Mouse (Mus musculus) induced T-regulatory cell, adult 2 months (primary cell): ENCODE measurements around the gene Tmem253.
"Not testable (repeated sequence)": the region's sequence is repeated elsewhere in the genome, so short reads cannot be mapped to it uniquely, and the experiment has no call there.

Source experiments
- DNase-seq: peaks from one replicate; pipeline ENCODE4 v3.0.0-alpha.2; 2012; ENCODE audit warnings: low read depth

Tmem253 gene

GRCm38 (mm10) chr14:52022244-52022708 is 6.8 kb downstream of the Tmem253 start:
- no peak for DNase-seq

- DNase-seq = peak; percentile 98
These were observed 7.4 kb downstream of the Tmem253 start for GRCm38 (mm10) chr14:52022709-52023459.

- no peak for DNase-seq
These were observed 8.7 kb downstream of the Tmem253 start for GRCm38 (mm10) chr14:52024133-52024532.

GRCm38 (mm10) chr14:52026342-52026741 is 10.9 kb downstream of the Tmem253 start:
- no peak for DNase-seq

GRCm38 (mm10) chr14:52035926-52036325 is 20.5 kb downstream of the Tmem253 start:
- DNase-seq = no peak

GRCm38 (mm10) chr14:52039332-52039731 is 23.9 kb downstream of the Tmem253 start:
- no peak for DNase-seq

GRCm38 (mm10) chr14:52042359-52042758 is 26.9 kb downstream of the Tmem253 start, which contains the start of gene Olfr221:
Olfr221 (minus strand) TSS chr14:52042459.
- not testable (repeated sequence) for DNase-seq

GRCm38 (mm10) chr14:52043446-52043845 is 28.0 kb downstream of the Tmem253 start:
- no peak for DNase-seq

- DNase-seq = peak; percentile 48
These were observed 29.6 kb downstream of the Tmem253 start for GRCm38 (mm10) chr14:52044901-52045678.

GRCm38 (mm10) chr14:52045966-52046565 is 30.6 kb downstream of the Tmem253 start:
- DNase-seq = no peak

- DNase-seq = not testable (repeated sequence)
These were observed 37.3 kb downstream of the Tmem253 start for GRCm38 (mm10) chr14:52052720-52053119.

- no peak for DNase-seq
These were observed 44.5 kb downstream of the Tmem253 start for GRCm38 (mm10) chr14:52059982-52060381.

GRCm38 (mm10) chr14:52060800-52061199 is 45.3 kb downstream of the Tmem253 start:
- no peak for DNase-seq

- DNase-seq = no peak
These were observed 46.3 kb downstream of the Tmem253 start for GRCm38 (mm10) chr14:52061798-52062197.

- DNase-seq = no peak
These were observed 50.7 kb downstream of the Tmem253 start for GRCm38 (mm10) chr14:52066135-52066534.
